Mouse (Mus musculus) liver, embryonic 14.5 days (tissue): ENCODE measurements around the gene Phyhipl. TPM values are rescaled to one million over a fixed set of nuclear protein-coding genes. Genes with fewer than 3 reads are reported as not detected.
A peak's percentile ranks its signal among the peaks of the same experiment; 100 is the strongest.

Experiments used
- ATAC-seq: fragments of 200-750 bp; cut with Nextera tagmentation; 2 replicates; pipeline ENCODE4 v1.8.0; 2017; ENCODE audit warnings: moderate number of reproducible peaks, mild to moderate bottlenecking, moderate library complexity; ENCODE audit not compliant: insufficient read depth
- DNase-seq, 3 experiments: peaks; one replicate each; pipeline ENCODE4 v3.0.0-alpha.2; 2012 to 2013; ENCODE audit warnings: low read depth in 3 of 3, low spot score in 3 of 3
- H3K27ac ChIP-seq: fragments of 300-500 bp; sonication (generic); 2 replicates; pipeline ENCODE4 v1.5.1; 2014; ENCODE audit warnings: moderate library complexity, mild to moderate bottlenecking, control low read depth, inconsistent platforms
- H3K27me3 ChIP-seq: fragments of 300-500 bp; sonication (generic); 2 replicates; pipeline ENCODE4 v1.6.1; 2014; ENCODE audit warnings: mild to moderate bottlenecking, low read length, moderate library complexity; ENCODE audit not compliant: control insufficient read depth, insufficient read depth
- H3K36me3 ChIP-seq: fragments of 300-500 bp; sonication (generic); replicated peaks from 2 replicates; pipeline ENCODE4 v1.6.1; 2014; ENCODE audit warnings: low read depth; ENCODE audit not compliant: control insufficient read depth, insufficient read depth
- H3K4me1 ChIP-seq, 2 experiments: fragments of 200-500 bp in 1 of 2; fragments of 300-500 bp in 1 of 2; sonication (generic) in 1 of 2; replicated peaks; 2 replicates each; pipeline ENCODE4 v1.6.1; 2012 to 2014; ENCODE audit warnings: antibody characterized with exemption in 1 of 2, inconsistent platforms in 1 of 2, low read length in 1 of 2; ENCODE audit not compliant: control insufficient read depth in 2 of 2, insufficient read depth in 2 of 2
- H3K4me2 ChIP-seq: fragments of 300-500 bp; sonication (generic); 2 replicates; pipeline ENCODE4 v1.6.1; 2014; ENCODE audit warnings: low read depth, mild to moderate bottlenecking, control low read depth, moderate library complexity
- H3K4me3 ChIP-seq, 2 experiments: fragments of 200-500 bp in 1 of 2; fragments of 300-500 bp in 1 of 2; sonication (generic) in 1 of 2; 2 replicates each; pipeline ENCODE4 v1.5.1; 2012 to 2014; ENCODE audit warnings: low read depth in 2 of 2, low read length in 2 of 2, mild to moderate bottlenecking in 2 of 2, control low read depth in 1 of 2, inconsistent platforms in 1 of 2, moderate library complexity in 1 of 2; ENCODE audit not compliant: insufficient read depth in 1 of 2
- H3K9ac ChIP-seq: fragments of 300-500 bp; sonication (generic); replicated peaks from 2 replicates; pipeline ENCODE4 v1.6.1; 2014; ENCODE audit warnings: mild to moderate bottlenecking, control low read depth, moderate library complexity
- H3K9me3 ChIP-seq: fragments of 300-500 bp; sonication (generic); 2 replicates; pipeline ENCODE4 v1.6.1; 2016; ENCODE audit warnings: low read length, mixed read lengths; ENCODE audit not compliant: control insufficient read depth
- CTCF ChIP-seq: IDR thresholded peaks from 2 replicates; pipeline ENCODE4 v1.5.1; 2016; ENCODE audit warnings: antibody characterized with exemption, low read depth, control low read depth
- EP300 ChIP-seq: IDR thresholded peaks from 2 replicates; pipeline ENCODE4 v1.6.1; 2016; ENCODE audit warnings: antibody characterized with exemption, low read depth
- WGBS: fragments of 180-500 bp; shearing (Covaris S2); extraction: QIAGEN DNeasy Blood & Tissue Kit; methylation state at CpG from one replicate; pipeline ENCODE4 v1.1.7; 2014; ENCODE audit not compliant: insufficient replicate concordance; 5-methylcytosine and 5-hydroxymethylcytosine counted together
- polyA plus RNA-seq, 2 experiments: library from polyadenylated mRNA; depleted of rRNA in 1 of 2; stranded (reverse) in 1 of 2; unstranded in 1 of 2; fragments of >200 nt; fragmentation: Nextera tagmentation in 1 of 2; extraction: Ambion mirVana in 1 of 2; gene quantifications; 2 replicates each; pipeline versions ENCODE4 v1.2.1 to v1.2.3; 2012 to 2014

The Phyhipl gene
- polyA plus RNA-seq, 2 experiments = 0.01 to 0.08 TPM

GRCm38 (mm10) chr10:70599925-70600305 lies 55.9 kb downstream of the Phyhipl start:
- H3K27ac ChIP-seq = no peak overlapping the region
- H3K9ac ChIP-seq = no peak overlapping the region
- 2% methylated on average over 28 of the region's 28 CpGs for WGBS
- H3K4me3 ChIP-seq = peak overlapping the region; percentile 22 to 50; a peak in 3 of 4 replicates
- H3K36me3 ChIP-seq = no peaks in the 10 kb centered on the region
- ATAC-seq (0 out of 2 replicates have a peak, but pooled peaks have one; percentile 3), DNase-seq (no peak)
- peak overlapping the region; percentile 65 for H3K4me2 ChIP-seq
- H3K27me3 ChIP-seq = peaks cover 23% of the 10 kb centered on the region
- H3K9me3 ChIP-seq = no peaks in the 10 kb centered on the region
- no peaks in the 10 kb centered on the region for H3K4me1 ChIP-seq
- TF ChIP-seq EP300 (no peak), CTCF (no peak)

GRCm38 (mm10) chr10:70599126-70599924 lies 56.4 kb downstream of the Phyhipl start:
- DNase-seq = no peak
- peak; percentile 63 for ATAC-seq
- peak overlapping the region; percentile 65 for H3K4me2 ChIP-seq
- no peak overlapping the region for H3K9ac ChIP-seq
- H3K27ac ChIP-seq = no peak overlapping the region
- H3K4me3 ChIP-seq = peak overlapping the region; percentile 22 to 50
- WGBS = under 1% methylated on average over 121 of the region's 124 CpGs
- TF ChIP-seq EP300 = no peak
- no peak for TF ChIP-seq CTCF
- H3K4me1 ChIP-seq = no peaks in the 10 kb centered on the region
- H3K36me3 ChIP-seq = no peaks in the 10 kb centered on the region
- H3K9me3 ChIP-seq = no peaks in the 10 kb centered on the region
- H3K27me3 ChIP-seq = peaks cover 23% of the 10 kb centered on the region

GRCm38 (mm10) chr10:70598516-70599125 lies 57.1 kb downstream of the Phyhipl start:
- Histone ChIP-seq H3K27ac (no peak overlapping the region), H3K9me3 (no peaks in the 10 kb centered on the region), H3K36me3 (no peaks in the 10 kb centered on the region), H3K9ac (no peak overlapping the region), H3K4me2 (peak overlapping the region; percentile 65), H3K4me3 (peak overlapping the region; percentile 3 to 50; a peak in 2 of 4 replicates), H3K27me3 (peaks cover 23% of the 10 kb centered on the region), H3K4me1 (no peaks in the 10 kb centered on the region)
- DNase-seq (no peak), ATAC-seq (no peak; the same call in 1 of the 2 replicates)
- 1% methylated on average over 48 of the region's 48 CpGs for WGBS
- no peak for TF ChIP-seq CTCF
- TF ChIP-seq EP300 = no peak

DNA sequence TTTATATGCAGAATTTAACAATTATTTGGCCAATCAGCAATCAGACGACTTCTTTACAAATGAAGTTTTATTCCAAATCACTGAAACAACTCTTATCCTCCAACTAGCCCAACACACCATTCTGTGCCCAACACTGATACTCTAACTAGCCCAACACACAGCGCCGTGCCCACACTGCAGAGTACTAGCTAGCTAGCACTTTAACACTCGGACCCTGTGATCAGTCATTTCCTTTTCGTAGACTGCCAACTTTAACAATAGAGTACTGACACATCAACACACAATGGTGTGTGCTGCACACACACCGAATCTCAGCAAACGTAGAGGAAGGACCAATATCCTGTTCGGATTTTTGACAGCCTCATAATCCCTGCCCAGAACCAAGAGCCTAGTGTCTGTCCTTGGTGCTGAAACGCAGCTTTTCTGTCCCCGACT lies 57.7 kb downstream of the Phyhipl start:
- Histone ChIP-seq H3K27ac (no peak overlapping the region), H3K9me3 (no peaks in the 10 kb centered on the region), H3K4me3 (no peak overlapping the region), H3K4me2 (no peak overlapping the region), H3K9ac (no peak overlapping the region), H3K27me3 (peaks cover 23% of the 10 kb centered on the region), H3K4me1 (no peaks in the 10 kb centered on the region), H3K36me3 (no peaks in the 10 kb centered on the region)
- 21% methylated on average over 10 of the region's 10 CpGs for WGBS
- ATAC-seq (no peak), DNase-seq (peak in 1 of 3 experiments; percentile 4)
- TF ChIP-seq CTCF = no peak
- TF ChIP-seq EP300 = no peak

GRCm38 (mm10) chr10:70594007-70594406 lies 61.8 kb downstream of the Phyhipl start:
- WGBS = 46% methylated on average over 1 of the region's 1 CpGs
- Histone ChIP-seq H3K4me2 (no peak overlapping the region), H3K4me3 (no peak overlapping the region), H3K27me3 (peaks cover 10% of the 10 kb centered on the region), H3K4me1 (no peaks in the 10 kb centered on the region), H3K9me3 (no peaks in the 10 kb centered on the region), H3K27ac (no peak overlapping the region), H3K36me3 (no peaks in the 10 kb centered on the region), H3K9ac (no peak overlapping the region)
- ATAC-seq = no peak
- TF ChIP-seq CTCF (no peak), EP300 (no peak)
- DNase-seq = no peak
